Mouse (Mus musculus): ENCODE measurements around the gene D16Ertd472e.

- TF ChIP-seq CTCF (IDR thresholded peaks at IDR 0.05; ENCODE audit: low read depth) (no peak), EP300 (optimal IDR thresholded peaks at IDR 0.05) (no peak)
Observed at GRCm38 (mm10) chr16:78585664-78586397, 9.3 kb upstream of the D16Ertd472e start.

Measured in stomach, postnatal 0 days (tissue).